Mouse (Mus musculus) ovary, adult 18-20 months (tissue): ENCODE data around the gene Hs1bp3.

Experiments used
- DNase-seq: peaks from one replicate; pipeline ENCODE4 v3.0.0; 2022; ENCODE audit warnings: low spot score, mixed read lengths

Gene Hs1bp3

GRCm38 (mm10) chr12:8313270-8313771 lies at the start of gene Hs1bp3:
Gene Hs1bp3, plus strand, starts transcription at chr12:8313432.
- DNase-seq = peak; percentile 58

GRCm38 (mm10) chr12:8266311-8266710 lies 46.9 kb upstream of the Hs1bp3 start:
- no peak for DNase-seq

DNA sequence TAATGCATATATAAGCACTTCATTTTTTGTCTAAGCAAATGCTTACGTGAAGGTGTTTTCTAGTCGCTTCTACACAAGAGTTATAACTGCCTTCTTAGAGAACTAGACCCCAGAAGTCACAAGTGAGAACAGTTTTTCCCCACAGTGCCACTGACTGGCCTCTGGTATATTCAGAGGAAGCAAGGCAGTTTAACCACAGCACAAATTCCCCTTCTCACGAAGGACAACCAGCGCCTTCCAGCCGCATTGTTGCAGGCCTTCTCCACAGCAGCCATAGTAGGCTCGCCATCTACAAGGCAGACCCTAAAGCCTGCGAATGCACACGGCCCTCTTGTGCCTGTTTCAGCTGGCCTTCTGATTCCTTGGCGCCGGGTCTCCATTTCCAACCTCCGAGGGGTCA lies 43.6 kb upstream of the Hs1bp3 start:
- DNase-seq = no peak

DNA sequence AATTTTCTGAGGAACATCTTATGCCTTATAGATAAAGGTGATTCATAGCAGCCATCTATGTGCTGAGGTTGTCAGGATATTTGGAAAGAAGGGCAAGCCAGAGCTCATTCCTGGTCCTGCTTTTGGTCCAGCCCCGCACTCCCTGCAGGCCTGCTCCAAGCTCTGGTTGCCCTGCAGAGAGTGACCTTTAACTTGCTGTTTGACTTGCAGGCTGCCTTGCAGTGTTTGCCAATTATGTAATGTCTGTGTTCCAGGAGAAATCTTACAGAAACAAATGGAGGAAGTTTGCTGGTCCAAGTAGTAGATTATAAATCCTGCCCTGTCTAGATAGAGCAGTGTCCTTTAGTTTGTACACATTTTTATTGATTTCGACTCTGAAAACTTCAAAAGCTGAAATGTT lies 41.8 kb upstream of the Hs1bp3 start:
- no peak for DNase-seq

DNA sequence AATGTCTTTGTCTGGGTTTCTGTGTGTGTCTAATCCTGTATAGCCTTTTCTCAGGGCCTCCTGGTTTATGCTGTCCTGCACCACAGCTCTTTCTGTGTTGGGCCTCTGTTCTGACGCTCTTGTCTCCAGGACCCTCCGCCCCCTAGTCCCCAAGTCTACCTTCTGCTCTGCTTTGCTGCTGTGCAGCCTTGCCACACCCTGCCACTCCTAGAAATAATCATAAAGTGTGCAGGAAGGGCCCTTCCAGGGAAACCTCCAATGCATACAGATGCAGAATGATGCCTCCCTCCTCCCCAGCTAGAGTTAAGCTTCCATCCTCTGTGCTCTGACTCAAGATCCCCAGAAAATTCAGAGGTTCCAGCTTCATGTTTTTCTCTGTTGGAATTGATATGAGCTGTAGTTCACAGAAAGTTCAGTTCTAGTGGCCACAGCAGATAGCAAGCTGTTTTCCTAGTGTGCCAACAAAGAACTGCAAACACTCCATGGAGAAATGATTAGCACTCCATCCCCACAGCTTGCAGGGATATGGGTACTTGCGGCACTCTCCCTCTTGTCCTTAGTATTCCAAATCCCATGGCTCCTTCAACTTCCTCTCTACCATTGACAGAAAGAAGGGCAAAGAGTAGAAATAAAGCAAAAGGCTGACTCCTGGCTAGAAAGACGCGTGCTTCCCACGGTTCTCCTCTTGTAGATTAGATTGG lies 39.6 kb upstream of the Hs1bp3 start:
- DNase-seq = no peak

- DNase-seq = no peak
Measured at GRCm38 (mm10) chr12:8275424-8275823, 37.8 kb upstream of the Hs1bp3 start.

DNA sequence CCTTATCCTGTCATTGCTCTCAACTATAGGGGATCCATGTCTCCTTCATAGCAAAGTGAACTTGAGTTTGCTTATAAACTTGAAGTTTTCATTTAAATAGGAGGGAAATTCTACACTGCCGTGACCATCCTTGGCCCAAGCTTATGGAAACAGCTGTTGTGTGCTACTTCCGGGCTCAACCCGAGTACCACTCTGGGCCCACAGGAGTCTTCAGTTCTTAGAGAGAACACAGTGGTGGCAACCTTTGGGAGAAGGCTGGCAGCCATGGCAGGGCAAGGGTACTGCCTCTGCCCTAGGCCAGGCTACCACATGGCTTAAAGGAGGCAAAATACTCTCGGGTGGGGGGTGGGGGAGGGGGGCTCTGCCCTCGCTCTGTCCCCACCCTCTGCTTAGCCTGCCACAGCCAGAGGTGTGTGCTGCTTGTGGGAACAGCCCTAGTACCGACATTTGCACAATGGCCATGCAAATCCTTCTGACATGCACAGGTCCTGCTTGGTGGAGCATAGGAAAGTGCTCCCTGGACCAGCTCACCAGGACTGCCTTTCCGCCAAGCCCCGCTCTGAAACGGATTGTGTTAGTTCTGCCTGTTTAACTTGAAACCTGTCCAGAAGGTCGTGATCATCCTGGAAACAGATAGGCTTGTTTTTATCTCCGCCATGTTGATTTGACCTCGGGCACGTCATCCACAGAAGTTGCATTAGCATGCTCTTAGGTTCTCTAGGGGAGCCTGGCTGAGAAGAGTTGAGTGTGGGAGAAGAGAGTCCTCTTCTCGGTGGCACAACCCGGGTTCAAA lies 31.8 kb upstream of the Hs1bp3 start:
- no peak for DNase-seq

DNA sequence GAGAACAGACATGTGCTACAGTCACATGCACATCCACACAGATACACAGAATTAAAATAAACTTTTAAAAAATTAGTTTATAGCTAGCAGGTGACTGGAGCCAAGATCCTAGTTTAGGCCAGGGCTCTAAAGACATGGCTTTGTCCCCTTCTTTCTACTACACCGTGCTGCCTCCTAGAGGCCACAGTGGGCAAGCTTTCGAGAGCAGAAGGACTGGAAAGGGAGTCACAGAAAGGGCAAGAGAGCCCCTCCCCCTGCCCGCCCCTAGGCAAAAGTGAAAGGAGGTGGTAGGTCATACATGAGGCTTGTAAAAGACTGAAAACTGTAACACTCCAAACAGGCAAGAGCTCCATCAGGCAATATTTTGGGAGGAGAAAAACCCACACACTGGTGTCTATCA lies 25.3 kb upstream of the Hs1bp3 start:
- no peak for DNase-seq

DNA sequence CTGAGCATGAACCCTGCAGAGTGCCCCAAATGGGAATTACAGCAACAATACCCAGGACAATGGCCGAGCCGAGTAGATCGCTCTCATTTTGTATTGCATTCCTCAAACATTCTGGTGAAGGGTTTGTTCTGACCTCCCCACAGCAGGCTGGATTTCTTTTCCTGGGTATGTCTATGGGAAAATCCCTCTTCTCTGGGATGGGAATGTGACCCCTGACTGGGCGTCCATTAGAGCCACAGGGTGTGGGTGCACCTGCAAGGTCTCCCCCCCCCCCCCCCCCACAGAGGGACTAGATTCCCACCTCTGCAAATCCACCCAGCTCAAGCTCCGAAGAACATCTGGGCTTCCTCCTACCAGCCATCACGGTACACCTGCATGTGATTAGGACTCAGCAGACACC lies 24.1 kb upstream of the Hs1bp3 start:
- no peak for DNase-seq

- no peak for DNase-seq
Measured at GRCm38 (mm10) chr12:8289499-8289898, 23.7 kb upstream of the Hs1bp3 start.

DNA sequence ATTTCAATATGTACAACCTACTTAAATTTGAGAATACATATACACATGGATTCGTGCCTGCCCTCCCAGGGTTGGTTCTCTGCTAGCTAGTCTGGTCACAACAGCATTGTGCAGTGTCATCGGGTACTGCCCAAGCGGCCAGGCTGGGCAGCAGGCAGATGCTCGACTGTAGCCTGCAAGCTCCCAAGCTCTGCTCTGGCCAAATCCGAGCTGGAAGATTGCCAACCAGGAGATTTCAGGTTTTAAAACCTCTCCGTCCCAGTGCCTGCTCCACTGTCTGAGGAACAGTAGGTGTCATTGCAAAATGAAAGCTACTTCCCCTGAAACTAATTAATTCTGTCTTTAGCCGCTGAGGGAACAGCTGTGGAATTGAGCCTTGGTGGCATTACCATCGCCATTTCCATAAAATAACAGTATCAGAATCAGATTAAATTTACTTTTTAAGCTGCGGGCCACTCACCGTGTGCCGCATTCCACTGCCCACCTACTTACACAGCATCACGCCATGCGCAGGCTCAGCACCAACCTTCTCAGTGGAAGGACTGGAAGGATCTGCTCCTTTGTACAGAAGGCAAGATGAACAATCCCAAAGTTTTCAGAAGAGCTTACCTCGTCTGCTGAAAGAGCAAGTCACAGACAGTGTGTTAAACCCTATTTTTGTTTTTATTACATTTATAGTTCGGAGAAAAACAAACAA lies 21.9 kb upstream of the Hs1bp3 start:
- no peak for DNase-seq

DNA sequence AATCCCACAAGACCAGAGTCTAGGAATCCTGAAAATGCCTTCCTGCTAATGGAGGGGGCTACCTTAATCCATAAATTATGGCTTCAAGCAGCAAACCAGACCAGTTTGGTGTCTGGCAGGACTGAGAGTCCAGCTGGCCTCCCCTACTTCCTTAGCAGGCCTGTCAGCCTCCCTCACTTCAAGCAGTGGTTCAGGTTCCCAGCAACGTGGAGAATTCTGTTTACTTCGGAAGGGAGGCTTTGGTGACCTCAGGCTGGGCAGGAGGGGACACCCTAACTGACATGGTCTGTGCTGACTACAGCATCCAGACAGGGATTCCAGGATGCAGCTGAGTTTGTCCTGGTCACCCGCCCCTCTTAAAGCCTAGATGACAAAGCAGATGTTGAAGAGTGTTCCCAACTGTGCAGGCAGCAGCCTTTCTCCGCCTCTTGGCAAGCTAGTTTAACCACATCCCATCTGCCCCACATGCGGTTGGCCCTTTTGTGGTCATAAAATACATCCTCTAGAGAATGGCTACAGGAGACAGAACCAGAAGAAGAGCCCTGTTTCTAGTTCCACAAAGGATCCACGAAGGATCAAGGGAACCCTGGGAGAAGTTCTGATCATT lies 17.8 kb upstream of the Hs1bp3 start:
- DNase-seq = no peak

DNA sequence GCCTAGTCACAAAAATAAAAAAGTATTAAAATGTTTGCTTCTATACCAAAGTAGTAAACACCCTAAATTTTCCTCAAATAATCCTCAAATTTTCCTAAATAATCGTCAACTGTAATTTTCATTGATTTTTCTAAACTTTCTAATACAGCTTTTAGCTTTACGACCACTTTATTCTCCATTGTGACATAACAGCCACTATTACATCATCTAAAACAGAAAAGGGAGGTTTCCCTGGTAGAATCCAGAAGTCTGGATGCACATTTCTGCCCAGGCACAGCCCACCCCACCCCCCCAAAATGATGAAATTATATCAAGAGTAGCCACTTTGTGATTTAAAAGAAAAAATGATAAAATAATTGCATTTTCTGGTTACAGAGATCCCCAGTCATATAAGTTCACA lies 17.1 kb upstream of the Hs1bp3 start:
- no peak for DNase-seq

DNA sequence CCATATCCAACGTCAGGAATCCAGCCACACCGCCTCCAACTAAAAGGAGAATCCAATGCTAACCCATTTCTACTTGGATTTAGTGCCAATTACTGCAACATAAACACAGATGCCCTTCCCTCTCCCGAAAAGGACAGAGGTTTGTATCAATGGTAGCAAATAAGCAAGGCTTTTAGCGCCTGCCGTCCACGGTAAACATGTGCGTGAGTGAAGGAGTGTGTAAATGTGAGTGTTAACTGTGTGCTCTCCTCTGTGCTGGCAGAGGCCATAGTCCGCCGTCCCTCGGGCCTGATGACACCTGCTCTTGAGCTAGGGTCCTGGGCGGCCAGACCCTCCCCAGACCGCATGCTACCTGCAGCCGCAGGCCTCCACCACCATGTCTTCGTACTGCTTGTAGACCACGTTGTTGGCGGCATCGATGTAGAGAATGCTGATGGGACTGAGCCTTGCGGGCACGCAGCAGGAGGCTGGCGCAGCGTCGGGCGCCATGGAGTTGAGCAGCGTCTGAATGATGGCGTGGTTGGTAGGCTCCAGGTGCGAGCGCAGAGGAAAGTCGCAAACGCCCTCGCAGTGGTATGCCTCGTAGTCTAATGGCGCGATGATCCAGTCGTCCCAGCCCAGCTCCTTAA lies 15.5 kb upstream of the Hs1bp3 start:
- DNase-seq = no peak

GRCm38 (mm10) chr12:8298361-8299142 lies 14.7 kb upstream of the Hs1bp3 start:
- no peak for DNase-seq

DNA sequence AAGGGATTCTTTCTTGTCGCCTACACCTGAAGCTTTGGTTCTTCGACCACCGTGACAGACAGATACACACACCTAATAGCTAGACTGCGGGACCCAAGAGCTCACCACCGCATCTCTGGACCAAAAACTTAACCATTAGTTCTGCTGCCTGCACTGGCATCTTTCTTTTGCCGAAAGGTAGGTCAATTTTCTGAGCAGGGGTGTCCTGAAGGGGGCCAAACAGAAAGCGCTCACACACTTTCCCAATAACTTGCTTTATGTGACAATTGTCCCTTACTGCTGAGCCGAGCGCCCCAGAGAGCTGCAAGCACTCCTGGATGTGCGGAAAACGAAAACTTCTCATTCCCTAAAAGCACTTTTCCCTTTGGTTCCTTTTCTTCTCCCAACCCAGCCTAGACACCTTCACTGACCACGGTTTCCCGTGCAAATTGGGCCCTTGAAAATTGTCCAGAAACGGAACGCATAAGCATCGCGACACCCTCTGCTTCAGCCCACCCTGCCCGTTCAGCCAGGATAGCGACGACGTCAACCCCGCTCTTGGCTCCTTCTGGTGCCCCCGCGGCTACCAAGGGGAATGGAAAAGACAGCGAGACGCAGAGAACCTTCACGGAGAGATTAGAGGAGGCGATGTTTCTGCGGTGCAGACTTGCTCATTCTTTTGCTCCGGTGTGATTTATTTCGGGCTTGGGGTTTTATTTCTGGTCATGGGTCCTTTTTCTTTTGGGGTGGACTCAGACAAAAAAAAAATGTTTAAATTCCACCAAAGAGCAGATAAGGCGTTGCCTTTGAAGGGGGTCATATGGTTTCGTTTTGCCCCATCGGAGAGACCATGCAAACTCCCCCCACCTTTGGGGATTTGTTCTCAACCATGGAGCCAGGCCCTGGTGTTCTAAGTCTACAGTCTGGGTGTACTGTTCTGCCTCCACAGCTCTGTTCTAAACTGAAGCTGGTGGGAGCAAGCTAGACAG lies 13.8 kb upstream of the Hs1bp3 start:
- DNase-seq = no peak

DNA sequence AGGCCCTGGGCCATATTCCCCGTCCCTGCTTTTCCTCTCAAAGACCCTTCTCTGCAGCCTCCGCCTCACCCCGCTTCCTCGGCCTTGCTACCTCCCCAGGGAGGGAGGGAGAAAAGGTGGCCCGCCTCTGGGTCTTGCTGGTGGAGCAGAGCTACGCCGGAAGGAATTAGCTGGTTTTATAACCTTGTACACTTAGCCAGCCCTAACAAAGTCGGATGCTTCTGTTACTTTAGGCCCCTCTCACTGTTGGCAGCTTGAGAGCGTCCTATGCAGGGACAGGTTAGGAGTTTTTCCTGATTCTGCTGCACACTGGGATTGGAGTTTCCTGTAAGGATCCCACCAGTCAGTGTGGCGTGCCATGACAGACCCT lies 13.1 kb upstream of the Hs1bp3 start:
- DNase-seq = no peak

DNA sequence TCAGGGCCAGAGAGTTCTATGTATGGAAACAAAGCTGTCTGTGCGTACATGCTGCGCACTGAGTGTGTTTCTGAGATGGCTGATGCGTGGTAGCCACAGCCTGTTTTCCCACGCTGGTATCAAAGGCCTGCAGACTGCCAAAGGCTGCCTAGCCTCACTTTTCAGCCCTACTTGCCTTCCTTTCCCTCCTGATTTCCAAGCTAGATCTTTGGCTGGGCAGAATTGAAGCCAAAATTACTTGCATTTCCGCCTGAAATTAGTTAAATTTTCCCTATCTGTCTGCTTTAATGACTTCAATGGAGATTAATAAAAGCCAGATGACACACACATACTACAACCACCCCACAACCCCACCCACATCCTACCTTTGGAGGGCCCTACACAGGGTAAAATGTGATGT lies 12.7 kb upstream of the Hs1bp3 start:
- DNase-seq = no peak

GRCm38 (mm10) chr12:8301011-8301814 lies 12.0 kb upstream of the Hs1bp3 start:
- no peak for DNase-seq
